Mouse (Mus musculus) forebrain, embryonic 14.5 days (tissue): Measurements from ENCODE around the gene Cdk5r2. TPM values are rescaled to one million over a fixed set of nuclear protein-coding genes. Genes with fewer than 3 reads are reported as not detected.
A peak's percentile ranks its signal among the peaks of the same experiment; 100 is the strongest.

Source experiments
- ATAC-seq: fragments of 200-750 bp; cut with Nextera tagmentation; 2 replicates; pipeline ENCODE4 v1.8.0; 2017; ENCODE audit warnings: mild to moderate bottlenecking, moderate library complexity
- DNase-seq: peaks from one replicate; pipeline ENCODE4 v3.0.0-alpha.2; 2015; ENCODE audit warnings: low spot score
- H3K27ac ChIP-seq: fragments of 300-500 bp; sonication (generic); 2 replicates; pipeline ENCODE4 v1.5.1; 2014; ENCODE audit warnings: low read depth, mild to moderate bottlenecking, control low read depth, low read length, moderate library complexity
- H3K27me3 ChIP-seq: fragments of 300-500 bp; sonication (generic); replicated peaks from 2 replicates; pipeline ENCODE4 v1.6.1; 2014; ENCODE audit warnings: low read length, control low read depth, mixed read lengths; ENCODE audit not compliant: control insufficient read depth, insufficient read depth
- H3K36me3 ChIP-seq: fragments of 300-500 bp; sonication (generic); 2 replicates; pipeline ENCODE4 v1.6.1; 2014; ENCODE audit warnings: low read length, control low read depth; ENCODE audit not compliant: control insufficient read depth, insufficient read depth
- H3K4me1 ChIP-seq: fragments of 300-500 bp; sonication (generic); 2 replicates; pipeline ENCODE4 v1.6.1; 2014; ENCODE audit warnings: antibody characterized with exemption, low read length, control low read depth; ENCODE audit not compliant: control insufficient read depth, insufficient read depth
- H3K4me2 ChIP-seq: fragments of 300-500 bp; sonication (generic); 2 replicates; pipeline ENCODE4 v1.6.1; 2014; ENCODE audit warnings: mild to moderate bottlenecking, control low read depth, low read length
- H3K4me3 ChIP-seq: fragments of 300-500 bp; sonication (generic); 2 replicates; pipeline ENCODE4 v1.5.1; 2014; ENCODE audit warnings: low read depth, low read length, control low read depth
- H3K9ac ChIP-seq: fragments of 300-500 bp; sonication (generic); 2 replicates; pipeline ENCODE4 v1.6.1; 2014; ENCODE audit warnings: mild to moderate bottlenecking, low read length, control low read depth, moderate library complexity
- H3K9me3 ChIP-seq: fragments of 300-500 bp; sonication (generic); replicated peaks from 2 replicates; pipeline ENCODE4 v1.6.1; 2016; ENCODE audit warnings: low read length, control low read depth, mixed read lengths; ENCODE audit not compliant: control insufficient read depth
- WGBS: fragments of 180-500 bp; shearing (Covaris S2); extraction: QIAGEN DNeasy Blood & Tissue Kit; methylation state at CpG from one replicate; pipeline ENCODE4 v1.1.7; 2014; 5-methylcytosine and 5-hydroxymethylcytosine counted together
- polyA plus RNA-seq: library from polyadenylated mRNA; unstranded; fragments of >200 nt; fragmentation: Nextera tagmentation; extraction: Ambion mirVana; gene quantifications from 2 replicates; pipeline ENCODE4 v1.2.1, GENCODE M21; 2014

Cdk5r2 gene
- polyA plus RNA-seq, 1 experiment from 2014 or later = 5.3 TPM

DNA sequence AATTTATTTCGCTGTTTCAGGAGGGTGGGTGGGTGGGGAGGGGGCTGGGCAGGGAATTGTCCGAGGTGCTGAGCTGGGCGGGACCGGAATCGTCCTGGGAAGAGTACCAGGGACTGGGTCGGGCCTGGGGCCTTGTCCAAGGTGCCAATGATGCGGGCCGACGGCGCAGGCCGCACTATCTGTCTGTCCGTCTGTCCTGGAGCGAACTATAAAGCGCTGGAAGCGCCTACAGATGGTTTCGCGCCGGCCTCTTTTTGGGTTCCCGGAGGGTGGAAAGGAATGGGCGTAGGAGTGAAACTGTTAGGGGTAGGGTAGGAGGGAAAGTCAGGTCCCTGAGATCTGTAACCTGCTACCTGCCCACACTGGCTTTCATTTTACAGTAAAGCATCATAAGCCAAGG, 2.5 kb downstream of the Cdk5r2 start:
- Histone ChIP-seq H3K9ac (peak overlapping the region; percentile 17; the same call in 1 of the 2 replicates), H3K4me1 (peaks cover 22% of the 10 kb centered on the region), H3K9me3 (no peaks in the 10 kb centered on the region), H3K27me3 (peaks cover 69% of the 10 kb centered on the region), H3K27ac (no peak overlapping the region), H3K36me3 (no peaks in the 10 kb centered on the region), H3K4me3 (peak overlapping the region; percentile 68), H3K4me2 (peak overlapping the region; percentile 87)
- DNase-seq (no peak), ATAC-seq (no peak)
- WGBS = 6% methylated on average over 20 of the region's 20 CpGs

DNA sequence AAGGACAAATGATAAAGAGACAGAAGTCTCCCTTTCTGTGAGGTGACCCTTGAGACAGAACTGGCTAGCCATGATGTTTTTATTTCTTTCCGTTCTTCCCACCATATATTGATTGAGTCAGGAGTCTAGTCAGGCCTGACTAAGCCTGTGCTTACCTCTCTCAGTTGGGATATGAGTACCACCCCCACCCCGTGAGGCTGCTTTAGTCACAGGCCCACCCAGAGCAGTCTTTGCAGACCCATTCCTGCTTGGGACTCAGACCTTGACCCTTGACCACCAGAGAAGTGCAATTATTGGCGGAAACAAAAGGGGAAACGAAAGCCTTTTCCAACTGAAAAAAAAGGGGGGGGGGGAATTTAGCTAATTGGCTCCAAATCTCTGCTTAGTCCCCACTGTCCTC, 2.9 kb downstream of the Cdk5r2 start:
- Histone ChIP-seq H3K36me3 (no peaks in the 10 kb centered on the region), H3K4me3 (peak overlapping the region; percentile 68), H3K4me1 (peaks cover 22% of the 10 kb centered on the region), H3K9me3 (no peaks in the 10 kb centered on the region), H3K27ac (no peak overlapping the region), H3K27me3 (peaks cover 65% of the 10 kb centered on the region), H3K4me2 (peak overlapping the region; percentile 87), H3K9ac (peak overlapping the region; percentile 64)
- ATAC-seq = no peak
- 3% methylated on average over 4 of the region's 4 CpGs for WGBS
- DNase-seq = no peak

DNA sequence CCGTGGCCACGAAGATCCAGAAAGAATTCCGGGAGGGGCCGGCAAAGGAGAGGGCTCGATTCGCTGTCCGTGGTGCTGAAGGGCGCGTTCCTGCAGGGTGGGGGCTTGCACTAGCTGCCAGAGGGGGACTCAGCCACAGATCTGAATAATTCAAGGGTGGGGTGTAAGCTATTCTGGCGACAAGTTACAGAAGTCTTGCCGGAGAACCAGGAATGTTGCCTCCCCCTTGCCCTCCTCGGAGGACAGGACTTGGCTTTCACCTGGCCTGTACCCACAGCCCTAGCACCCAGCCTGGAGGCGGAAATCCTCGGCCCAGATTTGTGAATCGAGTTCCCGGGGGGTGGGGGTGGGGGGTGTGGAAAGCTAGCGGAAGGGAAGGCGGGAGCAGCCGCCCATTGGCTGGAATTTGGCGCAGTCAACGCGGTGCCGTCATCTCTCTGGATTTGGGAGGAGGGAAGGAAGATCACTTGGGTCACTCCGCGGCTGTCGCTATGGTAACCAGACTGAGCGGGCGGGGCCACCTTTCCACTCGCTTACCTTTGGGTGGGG, 3.5 kb downstream of the Cdk5r2 start:
- H3K4me3 ChIP-seq = peak overlapping the region; percentile 68
- ATAC-seq = peak; percentile 53
- WGBS = under 1% methylated on average over 29 of the region's 29 CpGs
- H3K4me2 ChIP-seq = peak overlapping the region; percentile 87
- H3K27me3 ChIP-seq = peaks cover 60% of the 10 kb centered on the region
- no peak overlapping the region for H3K27ac ChIP-seq
- H3K9me3 ChIP-seq = no peaks in the 10 kb centered on the region
- H3K4me1 ChIP-seq = peaks cover 22% of the 10 kb centered on the region
- DNase-seq = peak; percentile 94
- H3K9ac ChIP-seq = peak overlapping the region; percentile 64
- H3K36me3 ChIP-seq = no peaks in the 10 kb centered on the region

DNA sequence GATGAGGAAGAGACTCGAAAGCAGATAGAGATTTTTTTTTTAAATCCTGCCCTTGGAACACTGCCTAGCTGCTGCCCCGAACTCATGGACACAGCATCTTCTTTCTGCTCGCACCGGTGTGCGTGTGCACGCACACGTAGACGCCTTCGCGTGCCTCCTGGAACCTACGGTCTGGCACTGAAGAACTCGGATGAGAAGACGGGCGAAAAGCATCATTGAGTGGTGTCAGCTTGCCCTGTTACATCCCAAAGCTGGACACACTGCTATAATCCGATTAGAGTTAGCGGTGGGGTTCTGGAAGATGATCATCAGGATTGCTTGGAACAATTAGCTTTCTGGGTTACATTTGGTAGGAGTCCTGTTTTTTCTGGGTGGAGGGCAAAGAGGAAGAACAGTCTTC, 4.1 kb downstream of the Cdk5r2 start:
- WGBS = 2% methylated on average over 16 of the region's 16 CpGs
- Histone ChIP-seq H3K9me3 (no peaks in the 10 kb centered on the region), H3K9ac (peak overlapping the region; percentile 55), H3K4me1 (peaks cover 22% of the 10 kb centered on the region), H3K27ac (no peak overlapping the region), H3K4me3 (peak overlapping the region; percentile 68), H3K27me3 (peaks cover 57% of the 10 kb centered on the region), H3K36me3 (no peaks in the 10 kb centered on the region), H3K4me2 (peak overlapping the region; percentile 87)
- ATAC-seq = no peak
- no peak for DNase-seq

DNA sequence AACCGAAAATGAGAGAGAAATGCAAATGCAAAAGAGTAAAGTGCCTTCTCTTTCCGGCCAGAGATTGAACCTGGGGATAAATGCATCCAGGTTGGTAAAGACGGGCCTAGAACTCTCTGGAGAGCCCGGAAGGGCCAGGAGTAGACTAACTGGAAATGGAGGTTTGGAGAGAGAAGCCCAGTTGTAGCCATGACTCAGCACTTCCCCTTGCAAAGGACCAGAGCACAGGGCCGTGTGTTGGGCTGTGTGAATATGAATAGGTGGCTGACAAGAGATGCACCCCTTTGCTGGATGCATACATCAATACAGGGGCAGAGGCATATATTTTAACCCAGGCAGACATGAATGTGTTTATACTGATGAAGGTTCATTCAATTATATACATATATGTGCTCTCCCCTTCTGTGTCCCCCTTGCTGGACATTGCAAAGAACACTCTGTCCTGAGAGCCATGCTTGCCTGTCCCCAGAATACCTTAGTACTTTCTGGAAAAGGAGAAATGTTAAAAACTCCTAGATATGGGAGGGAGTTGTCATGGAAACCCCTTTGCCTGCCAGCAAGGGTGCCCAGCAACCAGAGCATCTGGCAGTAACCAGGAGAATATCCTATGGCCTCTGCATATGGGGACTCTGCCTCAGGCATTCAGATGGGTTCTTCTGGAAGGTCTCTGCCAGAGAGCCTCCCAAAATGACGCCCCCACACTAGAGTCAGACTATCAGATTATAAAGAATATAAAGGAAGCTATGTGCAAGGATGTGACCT, 4.7 kb downstream of the Cdk5r2 start:
- Histone ChIP-seq H3K27ac (no peak overlapping the region), H3K4me3 (no peak overlapping the region), H3K9ac (no peak overlapping the region), H3K9me3 (no peaks in the 10 kb centered on the region), H3K36me3 (no peaks in the 10 kb centered on the region), H3K4me2 (peak overlapping the region; percentile 87), H3K4me1 (peaks cover 20% of the 10 kb centered on the region), H3K27me3 (peaks cover 51% of the 10 kb centered on the region)
- WGBS = 39% methylated on average over 6 of the region's 6 CpGs
- DNase-seq = no peak
- no peak for ATAC-seq

DNA sequence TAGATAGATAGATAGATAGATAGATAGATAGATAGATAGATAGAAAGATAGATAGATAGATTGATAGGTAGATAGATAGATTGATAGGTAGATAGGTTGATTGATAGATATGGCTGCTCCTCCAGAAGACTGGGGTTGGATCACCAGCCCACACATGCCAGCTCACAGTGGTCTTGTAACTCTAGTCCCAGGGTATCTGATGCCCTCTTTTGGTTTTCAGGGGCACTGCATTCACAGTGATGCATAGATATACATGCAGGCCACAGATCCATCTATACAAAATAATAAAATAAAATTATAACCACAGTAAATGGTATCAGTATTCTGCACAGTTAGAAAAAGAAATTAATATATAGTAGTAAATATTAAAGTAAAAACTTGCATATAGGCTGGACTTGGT, 7.0 kb downstream of the Cdk5r2 start:
- no peak overlapping the region for H3K4me3 ChIP-seq
- ATAC-seq (no peak), DNase-seq (no peak)
- no peak overlapping the region for H3K4me2 ChIP-seq
- H3K27me3 ChIP-seq = peaks cover 35% of the 10 kb centered on the region
- peaks cover 19% of the 10 kb centered on the region for H3K4me1 ChIP-seq
- H3K27ac ChIP-seq = no peak overlapping the region
- no peaks in the 10 kb centered on the region for H3K36me3 ChIP-seq
- H3K9ac ChIP-seq = no peak overlapping the region
- no peaks in the 10 kb centered on the region for H3K9me3 ChIP-seq

DNA sequence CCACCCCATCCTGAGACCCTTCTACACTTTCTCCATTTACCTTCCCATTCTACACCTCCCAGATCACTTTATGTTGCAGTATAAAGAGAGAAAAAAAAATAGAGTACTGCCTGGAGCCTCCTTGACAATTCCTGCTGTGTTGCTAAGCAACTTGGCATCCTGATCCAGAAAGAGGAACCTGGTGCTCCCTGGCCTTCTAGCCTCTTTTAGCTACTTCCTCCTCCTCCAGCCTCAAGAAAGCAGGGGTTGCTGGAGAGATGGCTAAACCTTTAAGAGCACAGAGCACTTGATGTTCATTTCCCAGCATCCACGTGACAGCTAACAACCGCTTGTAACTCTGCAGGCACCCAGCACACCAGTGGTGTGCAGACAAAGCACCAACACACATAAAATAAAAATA, 17.5 kb downstream of the Cdk5r2 start:
- Histone ChIP-seq H3K36me3 (no peaks in the 10 kb centered on the region), H3K4me3 (no peak overlapping the region), H3K4me1 (no peaks in the 10 kb centered on the region), H3K9me3 (no peaks in the 10 kb centered on the region), H3K27ac (no peak overlapping the region), H3K27me3 (no peaks in the 10 kb centered on the region), H3K4me2 (no peak overlapping the region), H3K9ac (no peak overlapping the region)
- 56% methylated on average over 2 of the region's 2 CpGs for WGBS
- DNase-seq (no peak), ATAC-seq (no peak)

DNA sequence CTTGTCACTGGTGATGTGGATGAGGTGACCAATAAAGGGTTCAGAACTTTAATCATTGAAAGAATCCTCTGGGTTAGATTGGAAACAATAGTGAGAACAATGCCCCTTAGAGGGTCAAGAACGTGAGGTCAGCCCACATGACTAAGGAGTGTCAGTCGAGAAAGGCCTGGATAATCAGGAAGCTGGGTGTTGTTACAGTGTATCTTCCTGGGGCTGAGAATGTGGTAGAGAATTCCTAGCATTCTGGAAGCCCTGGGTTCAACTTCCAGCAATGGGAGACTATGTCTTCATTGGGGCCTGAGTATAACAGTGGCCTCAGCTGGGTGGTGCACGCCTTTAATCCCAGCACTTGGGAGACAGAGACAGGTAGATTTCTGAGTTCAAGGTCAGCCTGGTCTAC, 22.5 kb downstream of the Cdk5r2 start:
- H3K9ac ChIP-seq = no peak overlapping the region
- H3K4me1 ChIP-seq = peaks cover 3% of the 10 kb centered on the region; the same call in 1 of the 2 replicates
- no peaks in the 10 kb centered on the region for H3K9me3 ChIP-seq
- peaks cover 33% of the 10 kb centered on the region for H3K27me3 ChIP-seq
- no peak for ATAC-seq
- WGBS = 53% methylated on average over 3 of the region's 3 CpGs
- H3K27ac ChIP-seq = no peak overlapping the region
- DNase-seq = no peak
- H3K4me2 ChIP-seq = no peak overlapping the region
- no peaks in the 10 kb centered on the region for H3K36me3 ChIP-seq
- no peak overlapping the region for H3K4me3 ChIP-seq

DNA sequence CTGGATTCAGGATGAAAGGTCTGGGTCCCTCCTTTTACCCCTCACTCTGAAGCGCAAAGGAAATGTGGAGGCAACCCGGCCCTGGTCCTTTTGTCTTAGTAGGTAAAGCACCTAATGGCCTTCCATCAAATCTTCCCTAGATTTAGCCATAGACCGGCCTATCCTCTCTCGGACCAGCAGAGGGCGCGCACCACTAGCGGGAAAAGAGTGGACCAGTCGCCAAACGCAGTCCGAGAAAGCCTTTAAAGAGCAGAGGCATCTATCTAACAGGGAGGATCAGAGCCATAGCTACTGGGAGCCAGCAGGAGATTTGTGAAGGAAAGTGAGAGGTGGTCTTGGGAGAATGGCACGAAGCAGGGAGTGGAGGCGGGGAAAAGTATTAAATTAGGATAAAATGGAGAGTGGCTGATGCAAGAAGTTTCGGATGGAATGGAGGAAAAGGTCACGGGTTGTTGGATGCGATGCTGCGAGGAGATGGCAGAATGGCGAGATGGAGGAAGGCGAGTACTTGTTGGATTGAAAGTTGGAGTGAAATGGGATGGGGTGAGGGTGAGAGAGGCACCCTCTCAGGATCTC, 26.1 kb downstream of the Cdk5r2 start:
- Histone ChIP-seq H3K27ac (no peak overlapping the region), H3K4me1 (peaks cover 6% of the 10 kb centered on the region; the same call in 1 of the 2 replicates), H3K36me3 (no peaks in the 10 kb centered on the region), H3K9ac (no peak overlapping the region), H3K4me2 (no peak overlapping the region), H3K4me3 (no peak overlapping the region), H3K9me3 (no peaks in the 10 kb centered on the region), H3K27me3 (peaks cover 69% of the 10 kb centered on the region)
- peak; percentile 62; the same call in 1 of the 2 replicates for ATAC-seq
- WGBS = under 1% methylated on average over 18 of the region's 18 CpGs
- DNase-seq = peak; percentile 86
